Mouse (Mus musculus) bone marrow, adult 2 months (tissue): ENCODE measurements at regions not wholly inside any gene's neighbourhood (a gene's known extent, or its start where the extent isn't known, plus 50 kb on each side); places are given as distances from the start of the nearest gene placed in this dataset.

ENCODE experiments used
- H3K27ac ChIP-seq: fragments of 200-500 bp; 2 replicates; pipeline ENCODE4 v1.5.1; 2012; ENCODE audit warnings: low read depth, mild to moderate bottlenecking, control low read depth, inconsistent platforms, low read length; ENCODE audit not compliant: control insufficient read depth, poor library complexity, insufficient read depth
- H3K4me1 ChIP-seq: fragments of 200-500 bp; 2 replicates; pipeline ENCODE4 v1.6.1; 2011; ENCODE audit warnings: low read length; ENCODE audit not compliant: control insufficient read depth, insufficient read depth
- H3K4me3 ChIP-seq: fragments of 200-500 bp; replicated peaks from 2 replicates; pipeline ENCODE3; 2011; ENCODE audit warnings: mild to moderate bottlenecking, low read depth, low read length, control low read depth; ENCODE audit not compliant: control insufficient read depth
- CTCF ChIP-seq: fragments of 200-500 bp; IDR thresholded peaks from 2 replicates; pipeline ENCODE4 v1.5.1; 2011; ENCODE audit warnings: low read length, control low read depth; ENCODE audit not compliant: control insufficient read depth, insufficient read depth
- POLR2A ChIP-seq: fragments of 200-500 bp; IDR thresholded peaks from 2 replicates; pipeline ENCODE4 v1.6.1; 2011; ENCODE audit warnings: low read depth, mild to moderate bottlenecking, control low read depth, low read length, borderline replicate concordance; ENCODE audit not compliant: control insufficient read depth
- WGBS: fragments of 180-500 bp; shearing (Covaris S2); methylation state at CpG from one replicate; pipeline ENCODE4 v1.1.7; 2018; 5-methylcytosine and 5-hydroxymethylcytosine counted together

GRCm38 (mm10) chr3:15242388-15242787 lies 89.7 kb downstream of the Gm9733 start:
- Histone ChIP-seq H3K4me3 (no peak overlapping the region), H3K27ac (no peak overlapping the region), H3K4me1 (no peaks in the 10 kb centered on the region)
- no peak for TF ChIP-seq CTCF
- TF ChIP-seq POLR2A: no peak

- Histone ChIP-seq H3K4me1 (no peaks in the 10 kb centered on the region), H3K4me3 (no peak overlapping the region), H3K27ac (no peak overlapping the region)
- 58% methylated on average over 5 of the region's 5 CpGs for WGBS
- no peak for TF ChIP-seq POLR2A
- TF ChIP-seq CTCF: no peak
Measured at GRCm38 (mm10) chr3:15243584-15243983, 88.5 kb downstream of the Gm9733 start.

- TF ChIP-seq CTCF (no peak), POLR2A (no peak)
- Histone ChIP-seq H3K27ac (no peak overlapping the region), H3K4me1 (no peaks in the 10 kb centered on the region), H3K4me3 (no peak overlapping the region)
- 21% methylated on average over 6 of the region's 6 CpGs for WGBS
Measured at GRCm38 (mm10) chr3:15244999-15245398, 87.1 kb downstream of the Gm9733 start.
